Mouse (Mus musculus) adrenal gland, postnatal 10 days (tissue): Measurements from ENCODE around the gene Foxj3. TPM values are rescaled to one million over a fixed set of nuclear protein-coding genes. Genes with fewer than 3 reads are reported as not detected.

Experiments used
- total RNA-seq, 2 experiments: library from RNA; stranded (reverse); gene quantifications; 2 replicates each; pipeline ENCODE4 v1.2.3; 2021

Foxj3 gene
- total RNA-seq, 2 experiments from 2014 or later = 29.8 to 39.3 TPM

Other genes starting within 250 kb of the Foxj3 start
- gene Ybx1, start 242.4 kb upstream of the Foxj3 start, total RNA-seq = 100 to 1,000 TPM; 521 to 559 TPM
- gene Ppih, start 216.5 kb upstream of the Foxj3 start, total RNA-seq = 10 to 100 TPM; 20.3 to 26.3 TPM
- gene Ccdc30, start 121.5 kb upstream of the Foxj3 start, total RNA-seq = 10 to 100 TPM in 1 of 2 experiments, 1 to 10 TPM in 1; 6.7 to 10.5 TPM
- 10 to 100 TPM; 28.8 to 33.2 TPM for gene Ppcs, start 114.6 kb upstream of the Foxj3 start, total RNA-seq
- 1 to 10 TPM; 1.9 to 2.6 TPM for gene Zmynd12, start 114.2 kb upstream of the Foxj3 start, total RNA-seq
- 1 to 10 TPM in 1 of 2 experiments, under 1 TPM in 1; 0.60 to 1.2 TPM for gene Rimkla, start 44.4 kb upstream of the Foxj3 start, total RNA-seq
- gene Frg2f1, start 2.5 kb downstream of the Foxj3 start, total RNA-seq = 10 to 100 TPM; 10.1 to 13.0 TPM
- gene Guca2a, start 100.7 kb downstream of the Foxj3 start, total RNA-seq = not detected
- not detected for gene Guca2b, start 122.0 kb downstream of the Foxj3 start, total RNA-seq
- gene Hivep3, start 196.8 kb downstream of the Foxj3 start, total RNA-seq = 1 to 10 TPM; 7.4 to 9.7 TPM